Mouse (Mus musculus) brain, embryonic 14.5 days (tissue): Measurements from ENCODE around the gene Celf5.

Experiments
- CTCF ChIP-seq: fragments of 200-500 bp; IDR thresholded peaks from 2 replicates; pipeline ENCODE4 v1.5.1; 2012; ENCODE audit warnings: inconsistent platforms, mild to moderate bottlenecking, moderate library complexity, borderline replicate concordance; ENCODE audit not compliant: insufficient read depth, insufficient read length; ENCODE audit errors: extremely low read depth
- POLR2A ChIP-seq: fragments of 200-500 bp; IDR thresholded peaks from 2 replicates; pipeline ENCODE4 v1.6.1; 2012; ENCODE audit warnings: mild to moderate bottlenecking, inconsistent platforms, borderline replicate concordance; ENCODE audit not compliant: poor library complexity, insufficient read depth, insufficient read length, severe bottlenecking; ENCODE audit errors: extremely low read depth

- TF ChIP-seq CTCF (peak; percentile 19; the same call in 1 of the 2 replicates), POLR2A (no peak)
Measured at GRCm38 (mm10) chr10:81493601-81494220, 11.2 kb upstream of the Celf5 start.
